Mouse (Mus musculus) forebrain, embryonic 15.5 days (tissue): ENCODE measurements at regions not wholly inside any gene's neighbourhood (a gene's known extent, or its start where the extent isn't known, plus 50 kb on each side); places are given as distances from the start of the nearest gene placed in this dataset.

Experiments used
- ATAC-seq: fragments of 200-750 bp; cut with Nextera tagmentation; replicated peaks from 2 replicates; pipeline ENCODE4 v1.8.0; 2017; ENCODE audit warnings: mild to moderate bottlenecking, moderate TSS enrichment, moderate library complexity
- H3K27ac ChIP-seq: fragments of 300-500 bp; sonication (generic); replicated peaks from 2 replicates; pipeline ENCODE4 v1.5.1; 2015; ENCODE audit warnings: mild to moderate bottlenecking, inconsistent platforms
- H3K27me3 ChIP-seq: fragments of 300-500 bp; sonication (generic); 2 replicates; pipeline ENCODE4 v1.6.1; 2015; ENCODE audit warnings: inconsistent platforms
- H3K36me3 ChIP-seq: fragments of 300-500 bp; sonication (generic); 2 replicates; pipeline ENCODE4 v1.6.1; 2015; ENCODE audit warnings: mild to moderate bottlenecking, inconsistent platforms
- H3K4me1 ChIP-seq: fragments of 300-500 bp; sonication (generic); 2 replicates; pipeline ENCODE4 v1.6.1; 2015; ENCODE audit warnings: inconsistent platforms
- H3K4me2 ChIP-seq: fragments of 300-500 bp; sonication (generic); replicated peaks from 2 replicates; pipeline ENCODE4 v1.6.1; 2015; ENCODE audit warnings: mild to moderate bottlenecking, inconsistent platforms
- H3K4me3 ChIP-seq: fragments of 300-500 bp; sonication (generic); 2 replicates; pipeline ENCODE4 v1.5.1; 2015; ENCODE audit warnings: mild to moderate bottlenecking, inconsistent platforms
- H3K9ac ChIP-seq: fragments of 300-500 bp; sonication (generic); replicated peaks from 2 replicates; pipeline ENCODE4 v1.6.1; 2015; ENCODE audit warnings: mild to moderate bottlenecking, inconsistent platforms
- H3K9me3 ChIP-seq: fragments of 300-500 bp; sonication (generic); 2 replicates; pipeline ENCODE4 v1.6.1; 2016; ENCODE audit warnings: inconsistent platforms
- WGBS: fragments of 180-500 bp; shearing (Covaris S2); methylation state at CpG from one replicate; pipeline ENCODE4 v1.1.7; 2015; ENCODE audit warnings: mixed read lengths; 5-methylcytosine and 5-hydroxymethylcytosine counted together

- Histone ChIP-seq H3K27me3 (no peaks in the 10 kb centered on the region), H3K4me3 (no peak overlapping the region), H3K4me2 (no peak overlapping the region), H3K9me3 (no peaks in the 10 kb centered on the region), H3K4me1 (peaks cover 21% of the 10 kb centered on the region), H3K9ac (no peak overlapping the region), H3K27ac (no peak overlapping the region), H3K36me3 (no peaks in the 10 kb centered on the region)
- no peak for ATAC-seq
- WGBS, result 9% methylated on average over 2 of the region's 2 CpGs
Measured at GRCm38 (mm10) chr8:34732808-34733207, 621.3 kb upstream of the Gm10131 start.

GRCm38 (mm10) chr8:34732362-34732761 is 620.8 kb upstream of the Gm10131 start:
- no peaks in the 10 kb centered on the region for H3K27me3 ChIP-seq
- no peaks in the 10 kb centered on the region for H3K36me3 ChIP-seq
- H3K9me3 ChIP-seq, result no peaks in the 10 kb centered on the region
- no peak overlapping the region for H3K4me2 ChIP-seq
- H3K4me3 ChIP-seq, result no peak overlapping the region
- WGBS, result 23% methylated on average over 1 of the region's 1 CpGs
- no peak overlapping the region for H3K27ac ChIP-seq
- no peak overlapping the region for H3K9ac ChIP-seq
- peaks cover 21% of the 10 kb centered on the region for H3K4me1 ChIP-seq
- no peak for ATAC-seq

- no peaks in the 10 kb centered on the region for H3K9me3 ChIP-seq
- no peak overlapping the region for H3K9ac ChIP-seq
- H3K4me2 ChIP-seq, result peak overlapping the region; percentile 11
- peaks cover 21% of the 10 kb centered on the region for H3K4me1 ChIP-seq
- no peaks in the 10 kb centered on the region for H3K27me3 ChIP-seq
- peak overlapping the region; percentile 64 for H3K27ac ChIP-seq
- ATAC-seq, result peak; percentile 91
- whole genome bisulfite sequencing, result 25% methylated on average over 12 of the region's 12 CpGs
- no peaks in the 10 kb centered on the region for H3K36me3 ChIP-seq
- H3K4me3 ChIP-seq, result peak overlapping the region; percentile 2; the same call in 1 of the 2 replicates
Measured at GRCm38 (mm10) chr8:34731096-34731999, 619.8 kb upstream of the Gm10131 start.

- Histone ChIP-seq H3K4me1 (peaks cover 21% of the 10 kb centered on the region), H3K4me3 (no peak overlapping the region), H3K9ac (no peak overlapping the region), H3K27me3 (no peaks in the 10 kb centered on the region), H3K27ac (no peak overlapping the region), H3K9me3 (no peaks in the 10 kb centered on the region), H3K4me2 (no peak overlapping the region), H3K36me3 (no peaks in the 10 kb centered on the region)
- WGBS, result 88% methylated on average over 7 of the region's 7 CpGs
- ATAC-seq, result no peak
Measured at GRCm38 (mm10) chr8:34729585-34729984, 618.0 kb upstream of the Gm10131 start.

- no peak overlapping the region for H3K4me3 ChIP-seq
Measured at GRCm38 (mm10) chr8:34727699-34728098, 616.2 kb upstream of the Gm10131 start.

GRCm38 (mm10) chr8:34726145-34726767 is 614.7 kb upstream of the Gm10131 start:
- H3K27ac ChIP-seq, result no peak overlapping the region
- no peak overlapping the region for H3K9ac ChIP-seq
- H3K4me3 ChIP-seq, result no peak overlapping the region
- H3K27me3 ChIP-seq, result no peaks in the 10 kb centered on the region
- no peak for ATAC-seq
- H3K4me2 ChIP-seq, result no peak overlapping the region
- H3K36me3 ChIP-seq, result no peaks in the 10 kb centered on the region
- 68% methylated on average over 10 of the region's 10 CpGs for WGBS
- no peaks in the 10 kb centered on the region for H3K9me3 ChIP-seq
- H3K4me1 ChIP-seq, result 0 out of 2 replicates have a peak, but pooled peaks cover 3% of the 10 kb centered on the region

More at GRCm38 (mm10) chr8:34727699-34728098, 616.2 kb upstream of the Gm10131 start:
- Histone ChIP-seq H3K9me3 (no peaks in the 10 kb centered on the region), H3K36me3 (no peaks in the 10 kb centered on the region), H3K4me1 (peaks cover 15% of the 10 kb centered on the region; the same call in 1 of the 2 replicates), H3K4me2 (no peak overlapping the region), H3K9ac (no peak overlapping the region), H3K27me3 (no peaks in the 10 kb centered on the region), H3K27ac (no peak overlapping the region)
- no peak for ATAC-seq
- 67% methylated on average over 8 of the region's 8 CpGs for WGBS

- H3K36me3 ChIP-seq, result no peaks in the 10 kb centered on the region
- no peak overlapping the region for H3K9ac ChIP-seq
- WGBS, result 70% methylated on average over 4 of the region's 4 CpGs
- ATAC-seq, result no peak
- no peaks in the 10 kb centered on the region for H3K9me3 ChIP-seq
- H3K4me3 ChIP-seq, result no peak overlapping the region
- H3K4me1 ChIP-seq, result no peaks in the 10 kb centered on the region
- H3K27ac ChIP-seq, result no peak overlapping the region
- no peaks in the 10 kb centered on the region for H3K27me3 ChIP-seq
- H3K4me2 ChIP-seq, result no peak overlapping the region
Measured at GRCm38 (mm10) chr8:34725546-34725945, 614.0 kb upstream of the Gm10131 start.

- Histone ChIP-seq H3K27me3 (no peaks in the 10 kb centered on the region), H3K27ac (peak overlapping the region; percentile 78), H3K36me3 (no peaks in the 10 kb centered on the region), H3K9ac (no peak overlapping the region), H3K4me3 (no peak overlapping the region), H3K9me3 (no peaks in the 10 kb centered on the region), H3K4me2 (peak overlapping the region; percentile 5; the same call in 1 of the 2 replicates), H3K4me1 (peaks cover 9% of the 10 kb centered on the region; the same call in 1 of the 2 replicates)
- ATAC-seq, result peak; percentile 55
- 70% methylated on average over 23 of the region's 23 CpGs for WGBS
Measured at GRCm38 (mm10) chr8:34709911-34710733, 598.6 kb upstream of the Gm10131 start.

- ATAC-seq, result no peak
- Histone ChIP-seq H3K4me1 (peaks cover 9% of the 10 kb centered on the region; the same call in 1 of the 2 replicates), H3K4me3 (no peak overlapping the region), H3K27me3 (no peaks in the 10 kb centered on the region), H3K27ac (peak overlapping the region; percentile 78), H3K9ac (no peak overlapping the region), H3K4me2 (no peak overlapping the region), H3K9me3 (no peaks in the 10 kb centered on the region), H3K36me3 (no peaks in the 10 kb centered on the region)
- WGBS, result 68% methylated on average over 11 of the region's 11 CpGs
Measured at GRCm38 (mm10) chr8:34709316-34709715, 597.8 kb upstream of the Gm10131 start.

- 0 out of 2 replicates have a peak overlapping the region, but pooled peaks have one; percentile 14 for H3K27ac ChIP-seq
- 6% methylated on average over 8 of the region's 8 CpGs for WGBS
- no peak overlapping the region for H3K9ac ChIP-seq
Measured at GRCm38 (mm10) chr8:34703351-34703750, 591.8 kb upstream of the Gm10131 start.

GRCm38 (mm10) chr8:34702806-34703205 is 591.3 kb upstream of the Gm10131 start:
- no peaks in the 10 kb centered on the region for H3K27me3 ChIP-seq
- WGBS, result 82% methylated on average over 2 of the region's 2 CpGs
- no peak for ATAC-seq

More at GRCm38 (mm10) chr8:34703351-34703750, 591.8 kb upstream of the Gm10131 start:
- Histone ChIP-seq H3K36me3 (no peaks in the 10 kb centered on the region), H3K27me3 (no peaks in the 10 kb centered on the region), H3K4me2 (no peak overlapping the region), H3K9me3 (no peaks in the 10 kb centered on the region), H3K4me3 (no peak overlapping the region), H3K4me1 (peaks cover 5% of the 10 kb centered on the region; the same call in 1 of the 2 replicates)
- peak; percentile 64 for ATAC-seq

More at GRCm38 (mm10) chr8:34702806-34703205, 591.3 kb upstream of the Gm10131 start:
- Histone ChIP-seq H3K36me3 (no peaks in the 10 kb centered on the region), H3K9ac (no peak overlapping the region), H3K4me3 (no peak overlapping the region), H3K4me2 (no peak overlapping the region), H3K4me1 (peaks cover 5% of the 10 kb centered on the region; the same call in 1 of the 2 replicates), H3K27ac (no peak overlapping the region), H3K9me3 (no peaks in the 10 kb centered on the region)
